Mouse (Mus musculus) forebrain, postnatal 0 days (tissue): ENCODE data around the gene Olfr142. TPM values are rescaled to one million over a fixed set of nuclear protein-coding genes. Genes with fewer than 3 reads are reported as not detected.
"Not testable (repeated sequence)": the region's sequence is repeated elsewhere in the genome, so short reads cannot be mapped to it uniquely, and the experiment has no call there.

Source experiments
- ATAC-seq: fragments of 200-750 bp; cut with Nextera tagmentation; 2 replicates; pipeline ENCODE4 v1.8.0; 2017; ENCODE audit warnings: mild to moderate bottlenecking, moderate library complexity
- DNase-seq: peaks from one replicate; pipeline ENCODE4 v3.0.0-alpha.2; 2015
- H3K27ac ChIP-seq: fragments of 300-500 bp; sonication (generic); 2 replicates; pipeline ENCODE4 v1.5.1; 2014; ENCODE audit warnings: low read depth, mild to moderate bottlenecking, antibody characterized with exemption, low read length, moderate library complexity, mixed read lengths
- H3K27me3 ChIP-seq: fragments of 300-500 bp; sonication (generic); 2 replicates; pipeline ENCODE4 v1.6.1; 2014; ENCODE audit warnings: mild to moderate bottlenecking, low read length, mixed read lengths; ENCODE audit not compliant: insufficient read depth
- H3K36me3 ChIP-seq: fragments of 300-500 bp; sonication (generic); 2 replicates; pipeline ENCODE4 v1.6.1; 2014; ENCODE audit warnings: mild to moderate bottlenecking, moderate library complexity; ENCODE audit not compliant: insufficient read depth
- H3K4me1 ChIP-seq: fragments of 300-500 bp; sonication (generic); 2 replicates; pipeline ENCODE4 v1.6.1; 2014; ENCODE audit warnings: antibody characterized with exemption; ENCODE audit not compliant: insufficient read depth
- H3K4me2 ChIP-seq: fragments of 300-500 bp; sonication (generic); 2 replicates; pipeline ENCODE4 v1.6.1; 2014; ENCODE audit warnings: low read depth, mild to moderate bottlenecking, moderate library complexity
- H3K4me3 ChIP-seq: fragments of 300-500 bp; sonication (generic); 2 replicates; pipeline ENCODE4 v1.5.1; 2014; ENCODE audit warnings: low read depth, low read length, mixed read lengths
- H3K9ac ChIP-seq: fragments of 300-500 bp; sonication (generic); 2 replicates; pipeline ENCODE4 v1.6.1; 2014; ENCODE audit warnings: mild to moderate bottlenecking
- H3K9me3 ChIP-seq: fragments of 300-500 bp; sonication (generic); 2 replicates; pipeline ENCODE4 v1.6.1; 2016; ENCODE audit warnings: low read length
- CTCF ChIP-seq: sonication (generic); IDR thresholded peaks from 2 replicates; pipeline ENCODE4 v1.5.1; 2016; ENCODE audit warnings: antibody characterized with exemption, control low read depth, low read depth
- WGBS: fragments of 180-500 bp; shearing (Covaris S2); extraction: QIAGEN DNeasy Blood & Tissue Kit; methylation state at CpG from one replicate; pipeline ENCODE4 v1.1.7; 2014; 5-methylcytosine and 5-hydroxymethylcytosine counted together
- polyA plus RNA-seq: library from polyadenylated mRNA; unstranded; fragments of >200 nt; fragmentation: Nextera tagmentation; extraction: Ambion mirVana; gene quantifications from 2 replicates; pipeline ENCODE4 v1.2.1, GENCODE M21; 2015
- total RNA-seq: library from RNA; depleted of rRNA; stranded (reverse); fragments of >200 nt; gene quantifications from 2 replicates; pipeline ENCODE4 v1.2.3, GENCODE M21; 2014; rRNA removed

Gene Olfr142
- not detected in 2 replicates for total RNA-seq
- polyA plus RNA-seq: not detected in 2 replicates

DNA sequence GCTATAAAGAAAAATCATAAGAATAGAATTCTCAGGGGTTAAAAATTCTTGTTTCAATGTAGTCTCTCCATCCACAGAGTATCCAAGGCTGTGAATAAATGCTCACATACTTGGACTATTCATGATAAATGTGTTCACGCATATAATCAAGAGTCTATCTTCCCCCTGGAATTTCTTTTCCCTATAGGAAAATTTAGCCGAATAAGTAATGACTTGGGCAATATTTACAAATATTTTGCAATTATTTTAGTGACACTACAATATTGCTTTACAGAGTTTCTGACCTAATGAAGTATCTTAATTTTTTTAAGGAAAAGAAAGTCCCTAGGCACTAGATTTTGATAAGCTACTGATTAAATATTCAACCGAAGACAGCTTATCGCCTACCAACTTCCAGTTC, at the start of gene Olfr142:
TSS of gene Olfr142 (minus strand) at position 101 of the 400 bp plus-strand sequence.
- 96% methylated on average over 4 of the region's 4 CpGs for WGBS
- Histone ChIP-seq H3K4me3 (no peak within 1 kb of the TSS), H3K9me3 (no peaks in the 10 kb centered on the region), H3K36me3 (no peaks in the 10 kb centered on the region), H3K27ac (no peak within 1 kb of the TSS), H3K9ac (no peak within 1 kb of the TSS), H3K4me2 (no peak within 1 kb of the TSS), H3K4me1 (no peaks in the 10 kb centered on the region), H3K27me3 (no peaks in the 10 kb centered on the region)
- DNase-seq (no peak), ATAC-seq (no peak)
- TF ChIP-seq CTCF: no peak

DNA sequence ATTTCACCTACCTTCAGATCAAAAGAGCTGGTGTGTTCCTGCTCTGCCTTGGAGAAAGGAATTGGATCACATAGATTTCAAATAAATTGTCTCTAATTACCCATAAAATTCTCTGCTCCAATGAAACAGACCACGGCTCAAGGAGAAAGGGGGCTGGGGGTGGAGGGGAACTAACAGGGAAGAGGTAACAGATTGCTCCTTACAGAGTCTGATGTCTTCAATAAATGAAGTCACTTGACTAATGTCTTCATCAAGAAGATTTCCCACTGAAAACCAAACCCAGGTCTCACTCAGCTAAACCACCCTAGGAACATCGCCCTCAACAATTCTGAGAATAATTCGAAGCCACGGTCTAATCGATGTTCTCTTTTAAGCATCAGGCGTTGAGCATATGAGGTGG, 35.3 kb upstream of the Olfr142 start, which contains the start of gene Olfr1272:
TSS of gene Olfr1272 (minus strand) at position 101 of the 400 bp plus-strand sequence.
- Histone ChIP-seq H3K4me3 (no peak within 1 kb of the TSS), H3K9me3 (no peaks in the 10 kb centered on the region), H3K27ac (no peak within 1 kb of the TSS), H3K9ac (no peak within 1 kb of the TSS), H3K27me3 (no peaks in the 10 kb centered on the region), H3K36me3 (no peaks in the 10 kb centered on the region), H3K4me2 (no peak within 1 kb of the TSS), H3K4me1 (no peaks in the 10 kb centered on the region)
- TF ChIP-seq CTCF: no peak
- DNase-seq (no peak), ATAC-seq (no peak)
- 76% methylated on average over 6 of the region's 6 CpGs for WGBS

DNA sequence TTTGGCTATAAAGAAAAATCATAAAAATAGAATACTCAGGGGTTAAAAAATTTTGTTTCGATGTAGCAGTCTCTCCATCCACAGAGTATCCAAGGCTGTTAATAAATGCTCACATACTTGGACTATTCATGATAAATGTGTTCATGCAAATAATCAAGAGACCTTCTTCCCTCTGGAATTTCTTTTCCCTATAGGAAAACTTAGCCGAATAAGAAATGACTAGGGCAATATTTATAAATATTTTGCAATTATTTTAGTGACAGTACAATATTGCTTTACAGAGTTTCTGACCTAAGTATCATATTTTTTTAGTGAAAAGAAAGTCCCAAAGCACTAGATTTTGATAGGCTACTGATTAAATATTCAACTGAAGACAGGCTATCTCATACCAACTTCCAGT, 13.5 kb upstream of the Olfr142 start, which contains the start of gene Olfr1271:
TSS of gene Olfr1271 (minus strand) at position 101 of the 400 bp plus-strand sequence.
- H3K36me3 ChIP-seq: no peaks in the 10 kb centered on the region
- H3K4me1 ChIP-seq: no peaks in the 10 kb centered on the region
- DNase-seq (no peak), ATAC-seq (no peak)
- H3K27ac ChIP-seq: no peak within 1 kb of the TSS
- H3K27me3 ChIP-seq: no peaks in the 10 kb centered on the region
- no peak for TF ChIP-seq CTCF
- no peaks in the 10 kb centered on the region for H3K9me3 ChIP-seq
- 96% methylated on average over 2 of the region's 2 CpGs for WGBS
- H3K4me3 ChIP-seq: no peak within 1 kb of the TSS
- H3K9ac ChIP-seq: no peak within 1 kb of the TSS
- H3K4me2 ChIP-seq: no peak within 1 kb of the TSS

DNA sequence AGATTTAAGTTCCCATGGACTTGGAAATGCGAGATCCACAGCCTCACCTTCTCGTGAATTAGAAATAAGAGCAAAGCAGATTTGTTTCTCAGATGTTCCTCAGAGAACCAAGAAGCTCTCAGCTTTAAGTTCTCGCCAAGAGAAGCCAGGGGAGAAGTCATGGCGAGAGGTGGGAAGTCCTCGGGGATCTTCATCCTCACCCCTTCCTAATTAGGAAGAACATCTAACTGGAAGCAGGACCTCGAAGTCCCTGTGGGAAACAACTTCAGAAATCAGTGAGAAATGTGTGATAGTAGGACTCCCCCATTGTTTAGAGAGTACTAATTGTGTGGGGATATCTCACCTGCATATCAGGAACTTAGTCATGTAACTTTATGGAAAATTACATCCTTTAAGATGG, 33.0 kb downstream of the Olfr142 start, which contains the start of gene Olfr1506:
TSS of gene Olfr1506 (minus strand) at position 101 of the 400 bp plus-strand sequence.
- not testable (repeated sequence) for H3K4me3 ChIP-seq, H3K4me1 ChIP-seq, DNase-seq, H3K9ac ChIP-seq, H3K36me3 ChIP-seq, H3K9me3 ChIP-seq, H3K27ac ChIP-seq, H3K4me2 ChIP-seq, ATAC-seq, H3K27me3 ChIP-seq
- WGBS: no CpG with 5 or more reads among the region's 6 CpGs

Other genes with a start within 250 kb of the Olfr142 start
- gene Olfr1263, start 245.5 kb downstream of the Olfr142 start, total RNA-seq: not detected in 2 replicates
- not detected in 2 replicates for gene Olfr1263, start 245.5 kb downstream of the Olfr142 start, polyA plus RNA-seq
- not detected in 2 replicates for gene Olfr1264, start 232.0 kb downstream of the Olfr142 start, total RNA-seq
- not detected in 2 replicates for gene Olfr1264, start 232.0 kb downstream of the Olfr142 start, polyA plus RNA-seq
- gene Olfr1265, start 222.3 kb downstream of the Olfr142 start, total RNA-seq: not detected in 2 replicates
- gene Olfr1265, start 222.3 kb downstream of the Olfr142 start, polyA plus RNA-seq: not detected in 2 replicates
- gene Olfr140, start 194.0 kb downstream of the Olfr142 start, total RNA-seq: not detected in 2 replicates
- not detected in 2 replicates for gene Olfr140, start 194.0 kb downstream of the Olfr142 start, polyA plus RNA-seq
- not detected in 2 replicates for gene Olfr1269, start 136.2 kb downstream of the Olfr142 start, total RNA-seq
- not detected in 2 replicates for gene Olfr1269, start 136.2 kb downstream of the Olfr142 start, polyA plus RNA-seq
- gene Olfr32, start 115.3 kb downstream of the Olfr142 start, total RNA-seq: not detected in 2 replicates
- not detected in 2 replicates for gene Olfr32, start 115.3 kb downstream of the Olfr142 start, polyA plus RNA-seq
- gene Olfr1270, start 104.5 kb downstream of the Olfr142 start, total RNA-seq: not detected in 2 replicates
- gene Olfr1270, start 104.5 kb downstream of the Olfr142 start, polyA plus RNA-seq: not detected in 2 replicates
- gene Olfr1506, start 33.1 kb downstream of the Olfr142 start, total RNA-seq: not detected in 2 replicates
- not detected in 2 replicates for gene Olfr1506, start 33.1 kb downstream of the Olfr142 start, polyA plus RNA-seq
- not detected in 2 replicates for gene Olfr1271, start 13.4 kb upstream of the Olfr142 start, total RNA-seq
- not detected in 2 replicates for gene Olfr1271, start 13.4 kb upstream of the Olfr142 start, polyA plus RNA-seq
- not detected in 2 replicates for gene Olfr1272, start 35.2 kb upstream of the Olfr142 start, total RNA-seq
- gene Olfr1272, start 35.2 kb upstream of the Olfr142 start, polyA plus RNA-seq: not detected in 2 replicates
- gene Gm13769, start 64.6 kb upstream of the Olfr142 start, total RNA-seq: not detected in 2 replicates
- not detected in 2 replicates for gene Gm13769, start 64.6 kb upstream of the Olfr142 start, polyA plus RNA-seq
- not detected in 2 replicates for gene Olfr1274-ps, start 141.1 kb upstream of the Olfr142 start, total RNA-seq
- gene Olfr1274-ps, start 141.1 kb upstream of the Olfr142 start, polyA plus RNA-seq: not detected in 2 replicates